Mouse (Mus musculus): ENCODE measurements around the gene Vegfb.

Vegfb gene

GRCm38 (mm10) chr19:6987061-6987903 lies at the start of gene Vegfb:
TSS of gene Vegfb (minus strand) at chr19:6987651.
- DNase-seq, result peak; percentile 60 to 62

- no peak for DNase-seq
These were observed 46.6 kb upstream of the Vegfb start for GRCm38 (mm10) chr19:7034006-7034405.

GRCm38 (mm10) chr19:7029531-7029930 lies 42.1 kb upstream of the Vegfb start:
- DNase-seq, result no peak

GRCm38 (mm10) chr19:7020224-7020641 lies 32.8 kb upstream of the Vegfb start:
- peak; percentile 71 to 73 for DNase-seq

- peak; percentile 76 for DNase-seq
These were observed 31.7 kb upstream of the Vegfb start, which contains the start of gene Fermt3 for GRCm38 (mm10) chr19:7019191-7019590. TSS of gene Fermt3 (minus strand) at chr19:7019469.

- peak in 1 of 2 experiments; percentile 32 for DNase-seq
These were observed 31.1 kb upstream of the Vegfb start for GRCm38 (mm10) chr19:7018546-7018945.

- peak; percentile 63 to 72 for DNase-seq
These were observed 30.3 kb upstream of the Vegfb start for GRCm38 (mm10) chr19:7017541-7018457.

- no peak for DNase-seq
These were observed 27.2 kb upstream of the Vegfb start for GRCm38 (mm10) chr19:7014481-7015135.

GRCm38 (mm10) chr19:7013984-7014383 lies 26.5 kb upstream of the Vegfb start:
- no peak for DNase-seq

- DNase-seq, result no peak
These were observed 25.0 kb upstream of the Vegfb start for GRCm38 (mm10) chr19:7012426-7012825.

- DNase-seq, result no peak
These were observed 19.6 kb upstream of the Vegfb start for GRCm38 (mm10) chr19:7006892-7007593.

GRCm38 (mm10) chr19:6999360-7000063 lies 12.1 kb upstream of the Vegfb start:
- no peak for DNase-seq

- no peak for DNase-seq
These were observed 10.4 kb upstream of the Vegfb start for GRCm38 (mm10) chr19:6997721-6998290.

GRCm38 (mm10) chr19:6996006-6996405 lies 8.6 kb upstream of the Vegfb start, which contains the start of the genes Nudt22 and Trpt1:
TSS of gene Nudt22 (minus strand) at chr19:6996117.
TSS of gene Trpt1 (plus strand) at chr19:6996131.
- DNase-seq, result peak; percentile 58 to 59

- DNase-seq, result no peak
These were observed 8.0 kb upstream of the Vegfb start for GRCm38 (mm10) chr19:6995255-6995991.

- no peak for DNase-seq
These were observed 7.0 kb upstream of the Vegfb start for GRCm38 (mm10) chr19:6994489-6994888.

GRCm38 (mm10) chr19:6994002-6994401 lies 6.6 kb upstream of the Vegfb start:
- DNase-seq, result no peak

GRCm38 (mm10) chr19:6993011-6993770 lies 5.7 kb upstream of the Vegfb start:
- DNase-seq, result no peak
